Mouse (Mus musculus): ENCODE measurements around the gene Vcan. TPM values are rescaled to one million over a fixed set of nuclear protein-coding genes. Genes with fewer than 3 reads are reported as not detected.
"Not testable (repeated sequence)": the region's sequence is repeated elsewhere in the genome, so short reads cannot be mapped to it uniquely, and the experiment has no call there.

Gene Vcan
- polyA plus RNA-seq, 1 experiment from 2014 or later: 40.2 TPM

DNA sequence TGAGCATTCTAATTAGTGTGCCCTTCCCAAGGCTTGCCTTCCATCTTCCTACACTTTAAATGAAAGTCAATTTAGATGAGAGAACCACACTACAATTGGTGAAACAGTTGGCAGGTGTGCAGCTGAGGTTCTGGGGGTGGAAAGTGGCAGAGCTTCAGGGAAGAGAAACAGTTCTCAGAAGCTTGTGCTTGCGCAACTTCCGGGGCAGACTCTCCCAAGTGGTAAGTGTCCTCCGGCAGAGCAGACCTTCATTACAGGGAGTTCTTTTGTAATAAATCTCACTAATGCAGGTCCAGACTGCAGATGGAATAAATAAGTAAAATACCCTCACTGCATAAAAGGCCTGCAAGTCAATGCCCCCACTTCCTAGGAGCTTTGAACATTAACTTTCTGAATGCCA is 23.7 kb upstream of the Vcan start:
- Histone ChIP-seq H3K4me2 (ENCODE audit: low read length) (no peak overlapping the region), H3K36me3 (ENCODE audit: control insufficient read depth, insufficient read depth, low read length) (no peaks in the 10 kb centered on the region)
- no peak for DNase-seq (ENCODE audit: low spot score)

DNA sequence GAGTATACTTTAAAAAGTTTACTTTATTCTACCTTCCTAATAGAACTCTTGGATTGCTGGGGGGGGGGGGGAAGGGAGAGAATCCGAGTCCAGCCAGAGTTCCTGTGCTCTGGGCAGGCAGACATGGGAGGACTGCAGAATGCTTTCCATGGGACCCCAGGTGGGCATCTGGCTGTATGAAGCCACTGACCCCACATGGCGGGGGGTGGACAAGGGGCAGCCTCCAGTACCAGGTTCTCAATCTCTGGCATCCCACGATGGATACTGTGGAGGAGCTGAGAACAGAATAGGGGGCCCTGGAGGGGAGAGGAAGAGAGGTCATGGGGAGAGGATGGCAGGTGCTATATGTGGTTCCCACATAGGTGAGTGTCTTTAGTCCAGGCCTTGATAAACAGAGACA is 20.0 kb upstream of the Vcan start:
- no peaks in the 10 kb centered on the region for H3K27me3 ChIP-seq (replicated peaks; ENCODE audit: control insufficient read depth, insufficient read depth, low read length)
- DNase-seq (ENCODE audit: low spot score): no peak

More for the DNA sequence above, 23.7 kb upstream of the Vcan start:
- WGBS: 75% methylated on average over 3 of the region's 3 CpGs
- Histone ChIP-seq H3K27me3 (replicated peaks; ENCODE audit: control insufficient read depth, insufficient read depth, low read length) (no peaks in the 10 kb centered on the region), H3K9ac (ENCODE audit: low read length) (no peak overlapping the region), H3K4me1 (replicated peaks; ENCODE audit: control insufficient read depth, insufficient read depth, low read length) (no peaks in the 10 kb centered on the region), H3K4me3 (ENCODE audit: low read depth, low read length) (no peak overlapping the region), H3K9me3 (ENCODE audit: control insufficient read depth, low read length) (no peaks in the 10 kb centered on the region), H3K27ac (ENCODE audit: low read depth) (no peak overlapping the region)
- ATAC-seq (replicated peaks; ENCODE audit: low FRiP score, low TSS enrichment, low read depth): no peak

DNA sequence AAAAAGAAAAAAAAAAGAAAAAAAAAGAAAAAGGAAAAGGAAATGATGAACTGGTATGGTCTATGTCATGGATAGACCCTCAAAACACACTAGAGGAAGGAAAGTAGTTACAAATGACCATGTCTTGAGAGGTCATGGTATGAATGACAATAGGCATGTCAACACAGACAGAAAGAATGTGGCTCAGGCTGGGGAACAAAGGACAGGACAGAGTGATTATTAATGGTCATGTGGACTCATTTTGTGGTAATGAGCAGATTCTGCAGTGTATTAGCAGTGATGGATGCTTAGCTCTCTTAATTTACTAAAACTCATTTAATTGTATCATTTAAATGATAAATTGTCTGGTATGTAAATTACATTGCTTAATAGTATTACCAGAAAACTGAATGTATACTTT is 14.0 kb upstream of the Vcan start:
- Histone ChIP-seq H3K27me3 (replicated peaks; ENCODE audit: control insufficient read depth, insufficient read depth, low read length) (no peaks in the 10 kb centered on the region), H3K4me3 (ENCODE audit: low read depth, low read length) (no peak overlapping the region), H3K36me3 (ENCODE audit: control insufficient read depth, insufficient read depth, low read length) (no peaks in the 10 kb centered on the region), H3K9me3 (ENCODE audit: control insufficient read depth, low read length) (no peaks in the 10 kb centered on the region), H3K4me2 (ENCODE audit: low read length) (no peak overlapping the region), H3K4me1 (replicated peaks; ENCODE audit: control insufficient read depth, insufficient read depth, low read length) (no peaks in the 10 kb centered on the region), H3K9ac (ENCODE audit: low read length) (no peak overlapping the region), H3K27ac (ENCODE audit: low read depth) (no peak overlapping the region)
- DNase-seq (ENCODE audit: low spot score) (no peak), ATAC-seq (replicated peaks; ENCODE audit: low FRiP score, low TSS enrichment, low read depth) (no peak)

More for the DNA sequence above, 20.0 kb upstream of the Vcan start:
- Histone ChIP-seq H3K36me3 (ENCODE audit: control insufficient read depth, insufficient read depth, low read length) (no peaks in the 10 kb centered on the region), H3K9me3 (ENCODE audit: control insufficient read depth, low read length) (no peaks in the 10 kb centered on the region), H3K27ac (ENCODE audit: low read depth) (no peak overlapping the region), H3K4me1 (replicated peaks; ENCODE audit: control insufficient read depth, insufficient read depth, low read length) (no peaks in the 10 kb centered on the region), H3K4me3 (ENCODE audit: low read depth, low read length) (no peak overlapping the region), H3K9ac (ENCODE audit: low read length) (no peak overlapping the region), H3K4me2 (ENCODE audit: low read length) (no peak overlapping the region)
- WGBS: 76% methylated on average over 3 of the region's 3 CpGs
- no peak for ATAC-seq (replicated peaks; ENCODE audit: low FRiP score, low TSS enrichment, low read depth)

DNA sequence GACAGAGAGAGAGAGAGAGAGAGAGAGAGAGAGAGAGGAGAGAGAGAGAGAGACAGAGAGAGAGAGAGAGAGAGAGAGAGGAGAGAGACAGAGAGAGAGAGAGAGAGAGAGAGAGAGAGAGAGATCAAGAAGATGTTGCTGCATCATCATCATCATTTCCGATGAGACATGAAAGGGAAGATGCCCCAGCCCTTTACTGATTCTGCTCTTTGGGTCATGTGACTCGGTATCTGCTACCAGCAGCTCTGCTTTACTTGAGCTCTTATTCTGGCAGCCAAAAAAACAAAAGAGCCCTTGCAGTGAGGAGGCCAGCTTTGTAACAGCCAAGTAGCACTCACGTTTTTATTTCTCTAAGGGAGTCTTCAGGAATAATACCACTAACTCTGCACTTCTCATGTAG is 8.3 kb upstream of the Vcan start:
- H3K27me3 ChIP-seq (replicated peaks; ENCODE audit: control insufficient read depth, insufficient read depth, low read length); H3K4me3 ChIP-seq (ENCODE audit: low read depth, low read length); H3K36me3 ChIP-seq (ENCODE audit: control insufficient read depth, insufficient read depth, low read length); DNase-seq (ENCODE audit: low spot score); H3K27ac ChIP-seq (ENCODE audit: low read depth); H3K9me3 ChIP-seq (ENCODE audit: control insufficient read depth, low read length); H3K4me1 ChIP-seq (replicated peaks; ENCODE audit: control insufficient read depth, insufficient read depth, low read length); H3K4me2 ChIP-seq (ENCODE audit: low read length); ATAC-seq (replicated peaks; ENCODE audit: low FRiP score, low TSS enrichment, low read depth); H3K9ac ChIP-seq (ENCODE audit: low read length): not testable (repeated sequence)
- 33% methylated on average over 3 of the region's 3 CpGs for WGBS

- H3K9ac ChIP-seq (ENCODE audit: low read length): 0 out of 2 replicates have a peak overlapping the region, but pooled peaks have one; percentile 69
- H3K36me3 ChIP-seq (ENCODE audit: control insufficient read depth, insufficient read depth, low read length): no peaks in the 10 kb centered on the region
- 24% methylated on average over 8 of the region's 8 CpGs for WGBS
- peak overlapping the region; percentile 71 for H3K4me3 ChIP-seq (ENCODE audit: low read depth, low read length)
- DNase-seq (ENCODE audit: low spot score): no peak
- peak overlapping the region; percentile 85 for H3K4me2 ChIP-seq (ENCODE audit: low read length)
- H3K27ac ChIP-seq (ENCODE audit: low read depth): peak overlapping the region; percentile 88; the same call in 1 of the 2 replicates
- peaks cover 7% of the 10 kb centered on the region; the same call in 1 of the 2 replicates for H3K4me1 ChIP-seq (replicated peaks; ENCODE audit: control insufficient read depth, insufficient read depth, low read length)
- no peaks in the 10 kb centered on the region for H3K27me3 ChIP-seq (replicated peaks; ENCODE audit: control insufficient read depth, insufficient read depth, low read length)
- no peaks in the 10 kb centered on the region for H3K9me3 ChIP-seq (ENCODE audit: control insufficient read depth, low read length)
- ATAC-seq (replicated peaks; ENCODE audit: low FRiP score, low TSS enrichment, low read depth): no peak
These were observed 892 bp upstream of the Vcan start for GRCm38 (mm10) chr13:89743201-89743600.

DNA sequence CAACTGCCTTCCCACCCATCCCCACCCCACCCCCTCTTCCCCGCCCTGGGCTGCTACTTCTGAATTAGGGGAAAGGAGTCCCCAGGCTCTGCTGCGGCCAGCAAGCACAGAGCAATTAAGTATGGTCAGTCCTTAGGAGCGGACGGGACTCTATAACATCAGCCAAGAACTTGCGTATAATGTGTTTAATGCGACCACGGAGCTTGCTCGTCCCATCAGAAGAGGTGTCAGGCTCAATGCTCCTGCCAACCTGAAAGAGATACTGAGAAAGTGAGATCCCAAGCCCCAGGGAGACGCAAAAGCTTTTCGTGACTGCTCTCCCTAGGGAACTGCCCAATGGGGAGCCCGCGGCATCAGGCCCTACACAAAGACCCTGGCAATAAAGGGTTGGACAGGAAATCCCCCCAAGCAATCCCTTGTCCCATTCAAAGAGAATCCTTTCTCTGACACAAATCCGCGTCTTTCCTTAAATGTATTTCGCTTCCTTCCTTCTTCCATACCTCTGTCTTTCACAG is 434 bp upstream of the Vcan start:
- Histone ChIP-seq H3K27ac (ENCODE audit: low read depth) (peak overlapping the region; percentile 88; the same call in 1 of the 2 replicates), H3K9ac (ENCODE audit: low read length) (peak overlapping the region; percentile 69), H3K27me3 (replicated peaks; ENCODE audit: control insufficient read depth, insufficient read depth, low read length) (no peaks in the 10 kb centered on the region), H3K36me3 (ENCODE audit: control insufficient read depth, insufficient read depth, low read length) (no peaks in the 10 kb centered on the region), H3K4me2 (ENCODE audit: low read length) (peak overlapping the region; percentile 85), H3K9me3 (ENCODE audit: control insufficient read depth, low read length) (no peaks in the 10 kb centered on the region), H3K4me1 (replicated peaks; ENCODE audit: control insufficient read depth, insufficient read depth, low read length) (peaks cover 11% of the 10 kb centered on the region), H3K4me3 (ENCODE audit: low read depth, low read length) (peak overlapping the region; percentile 71)
- ATAC-seq (replicated peaks; ENCODE audit: low FRiP score, low TSS enrichment, low read depth): no peak
- WGBS: 2% methylated on average over 15 of the region's 15 CpGs
- DNase-seq (ENCODE audit: low spot score): no peak

GRCm38 (mm10) chr13:89741116-89741551 is 1.2 kb downstream of the Vcan start:
- Histone ChIP-seq H3K9ac (ENCODE audit: low read length) (peak overlapping the region; percentile 69), H3K9me3 (ENCODE audit: control insufficient read depth, low read length) (no peaks in the 10 kb centered on the region), H3K4me1 (replicated peaks; ENCODE audit: control insufficient read depth, insufficient read depth, low read length) (peaks cover 16% of the 10 kb centered on the region), H3K4me2 (ENCODE audit: low read length) (peak overlapping the region; percentile 85), H3K4me3 (ENCODE audit: low read depth, low read length) (peak overlapping the region; percentile 71), H3K36me3 (ENCODE audit: control insufficient read depth, insufficient read depth, low read length) (no peaks in the 10 kb centered on the region), H3K27me3 (replicated peaks; ENCODE audit: control insufficient read depth, insufficient read depth, low read length) (no peaks in the 10 kb centered on the region), H3K27ac (ENCODE audit: low read depth) (peak overlapping the region; percentile 88)
- DNase-seq (ENCODE audit: low spot score) (peak; percentile 74), ATAC-seq (replicated peaks; ENCODE audit: low FRiP score, low TSS enrichment, low read depth) (0 out of 2 replicates have a peak, but pooled peaks have one; percentile 18)
- WGBS: 0% methylated on average over 14 of the region's 14 CpGs

- Histone ChIP-seq H3K9ac (ENCODE audit: low read length) (peak overlapping the region; percentile 69), H3K36me3 (ENCODE audit: control insufficient read depth, insufficient read depth, low read length) (no peaks in the 10 kb centered on the region), H3K27ac (ENCODE audit: low read depth) (peak overlapping the region; percentile 88), H3K9me3 (ENCODE audit: control insufficient read depth, low read length) (no peaks in the 10 kb centered on the region), H3K4me1 (replicated peaks; ENCODE audit: control insufficient read depth, insufficient read depth, low read length) (peaks cover 21% of the 10 kb centered on the region), H3K27me3 (replicated peaks; ENCODE audit: control insufficient read depth, insufficient read depth, low read length) (no peaks in the 10 kb centered on the region), H3K4me3 (ENCODE audit: low read depth, low read length) (peak overlapping the region; percentile 71), H3K4me2 (ENCODE audit: low read length) (peak overlapping the region; percentile 85)
- WGBS: under 1% methylated on average over 33 of the region's 33 CpGs
- DNase-seq (ENCODE audit: low spot score): peak; percentile 94
- peak; percentile 90 for ATAC-seq (replicated peaks; ENCODE audit: low FRiP score, low TSS enrichment, low read depth)
These were observed 1.8 kb downstream of the Vcan start for GRCm38 (mm10) chr13:89740243-89741115.

Data from intestine, embryonic 14.5 days (tissue).